Mouse (Mus musculus): ENCODE measurements around the gene Rab1b.
A peak's percentile ranks its signal among the peaks of the same experiment; 100 is the strongest.

Gene Rab1b

DNA sequence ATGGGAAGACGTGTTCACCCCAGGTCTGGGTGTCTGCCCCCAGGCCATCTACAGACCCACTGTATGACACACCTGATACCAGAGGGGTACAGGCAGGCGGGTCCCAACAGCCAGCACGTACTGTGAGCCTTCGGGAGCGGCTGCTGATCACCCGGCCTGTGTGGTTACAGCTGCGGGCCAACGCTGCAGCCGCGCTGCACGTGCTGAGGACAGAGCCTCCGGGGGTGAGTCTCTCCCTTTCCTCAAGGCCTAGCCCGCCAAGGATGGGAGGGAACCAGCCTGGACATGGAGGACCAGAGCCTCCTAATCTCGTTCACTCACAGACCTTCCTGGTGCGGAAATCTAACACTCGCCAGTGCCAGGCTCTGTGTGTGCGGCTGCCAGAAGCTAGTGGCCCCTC is 55.8 kb downstream of the Rab1b start:
- DNase-seq (ENCODE audit: low spot score), result no peak

DNA sequence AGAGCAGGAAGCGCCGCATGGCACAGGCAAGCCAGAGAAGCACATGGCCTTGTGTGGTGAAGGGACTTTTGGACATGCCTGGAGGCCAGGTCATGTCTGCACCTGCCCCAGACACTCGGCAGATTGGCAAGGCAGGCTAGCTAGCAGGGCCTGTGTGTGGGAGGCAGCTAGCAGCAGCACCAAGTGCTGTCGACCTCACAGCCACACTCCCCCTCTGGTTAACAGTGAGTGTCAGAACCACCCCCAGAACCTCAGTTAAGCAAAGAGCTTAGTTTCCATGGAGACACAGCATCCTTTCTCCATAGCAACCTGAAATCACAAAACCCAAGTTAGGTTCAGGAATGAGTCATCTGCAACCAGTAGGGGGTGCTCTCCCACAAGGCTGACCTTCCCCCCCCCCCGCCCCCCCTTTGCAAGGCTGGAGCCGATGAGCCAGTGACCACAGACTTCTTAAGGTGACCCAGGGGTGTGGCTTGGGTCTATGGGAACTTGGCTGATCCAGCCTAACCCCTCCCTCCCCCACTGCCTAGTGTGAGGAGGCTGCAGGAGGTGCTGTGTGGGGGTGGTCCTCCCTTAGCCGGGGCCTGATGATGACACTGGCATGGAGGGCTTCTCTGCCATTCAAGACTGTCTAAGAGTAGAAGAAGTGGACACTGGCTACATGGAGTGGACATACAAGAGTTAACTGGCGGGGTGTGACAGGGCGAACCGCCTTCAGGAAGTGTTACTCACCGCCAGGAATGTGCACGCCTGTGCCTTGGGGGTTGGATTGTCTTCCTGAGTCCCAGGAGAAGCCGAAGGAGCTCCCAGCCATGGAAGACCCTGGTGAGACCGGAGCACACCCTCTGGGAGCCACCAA is 56.6 kb downstream of the Rab1b start, which contains the start of gene Rin1:
Gene Rin1 (plus strand): TSS at position 435 of the 859 bp plus-strand sequence.
- DNase-seq (ENCODE audit: low spot score), result peak; percentile 61

DNA sequence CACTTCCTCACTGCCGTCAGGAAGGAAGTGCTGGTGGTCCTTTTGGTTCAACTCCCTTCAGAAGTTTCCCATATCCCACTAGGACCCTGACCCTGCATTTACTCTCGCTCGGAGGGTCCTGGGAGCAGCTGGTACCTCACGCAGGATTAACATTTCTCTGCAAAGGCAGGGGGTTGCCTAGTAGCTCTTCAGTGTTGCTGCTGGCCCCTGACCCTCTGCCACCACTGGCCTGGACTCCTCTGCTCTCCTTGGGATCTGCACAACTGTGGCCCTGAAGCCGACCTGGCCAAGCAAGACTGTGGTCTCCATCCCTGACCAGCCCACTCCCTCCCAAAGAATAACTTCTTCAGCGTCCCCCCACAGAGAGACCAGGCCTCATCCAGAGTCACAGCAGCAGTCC is 57.5 kb downstream of the Rab1b start:
- no peak for DNase-seq (ENCODE audit: low spot score)

All from urinary bladder, postnatal 25 days (tissue).